Mouse (Mus musculus): Measurements from ENCODE around the gene Pex3. TPM values are rescaled to one million over a fixed set of nuclear protein-coding genes. Genes with fewer than 3 reads are reported as not detected.

Pex3 gene
- polyA plus RNA-seq, 1 experiment from 2014 or later, result 30.0 TPM

GRCm38 (mm10) chr10:13475121-13475520 lies 77.8 kb downstream of the Pex3 start:
- Histone ChIP-seq H3K36me3 (ENCODE audit: control insufficient read depth, insufficient read depth, low read length) (no peaks in the 10 kb centered on the region), H3K9me3 (ENCODE audit: control insufficient read depth, low read length) (no peaks in the 10 kb centered on the region), H3K4me3 (ENCODE audit: low read depth, low read length) (no peak overlapping the region), H3K4me1 (ENCODE audit: control insufficient read depth, insufficient read depth, low read length) (peaks cover 4% of the 10 kb centered on the region), H3K27ac (ENCODE audit: low read depth, low read length) (no peak overlapping the region), H3K9ac (ENCODE audit: low read length) (no peak overlapping the region), H3K4me2 (ENCODE audit: low read depth) (no peak overlapping the region), H3K27me3 (ENCODE audit: control insufficient read depth, insufficient read depth, low read length) (peaks cover 15% of the 10 kb centered on the region)
- no peak for DNase-seq (ENCODE audit: low spot score)
- no peak for ATAC-seq (ENCODE audit: insufficient read depth, low FRiP score, low TSS enrichment)
- WGBS, result 30% methylated on average over 7 of the region's 7 CpGs

GRCm38 (mm10) chr10:13474568-13474955 lies 78.4 kb downstream of the Pex3 start:
- Histone ChIP-seq H3K4me1 (ENCODE audit: control insufficient read depth, insufficient read depth, low read length) (peaks cover 4% of the 10 kb centered on the region), H3K4me2 (ENCODE audit: low read depth) (peak overlapping the region; percentile 99), H3K27me3 (ENCODE audit: control insufficient read depth, insufficient read depth, low read length) (peaks cover 15% of the 10 kb centered on the region), H3K9me3 (ENCODE audit: control insufficient read depth, low read length) (no peaks in the 10 kb centered on the region), H3K9ac (ENCODE audit: low read length) (peak overlapping the region; percentile 76), H3K4me3 (ENCODE audit: low read depth, low read length) (peak overlapping the region; percentile 65), H3K27ac (ENCODE audit: low read depth, low read length) (no peak overlapping the region), H3K36me3 (ENCODE audit: control insufficient read depth, insufficient read depth, low read length) (no peaks in the 10 kb centered on the region)
- no peak; the same call in 1 of the 2 replicates for ATAC-seq (ENCODE audit: insufficient read depth, low FRiP score, low TSS enrichment)
- peak; percentile 15 for DNase-seq (ENCODE audit: low spot score)
- WGBS, result 4% methylated on average over 10 of the region's 10 CpGs

Other genes with a start within 250 kb of the Pex3 start
- 18.8 and 19.8 TPM in 2 replicates for gene Phactr2, start 78.7 kb downstream of the Pex3 start, polyA plus RNA-seq (2014; fragmentation: Nextera tagmentation; extraction: Ambion mirVana)
- 24.9 and 25.1 TPM in 2 replicates for gene Fuca2, start 53.6 kb downstream of the Pex3 start, polyA plus RNA-seq (2014; fragmentation: Nextera tagmentation; extraction: Ambion mirVana)
- gene Adat2, start 248 bp downstream of the Pex3 start, polyA plus RNA-seq (2014; fragmentation: Nextera tagmentation; extraction: Ambion mirVana), result 3.0 and 4.0 TPM in 2 replicates

All from neural tube, embryonic 11.5 days (tissue).